Mouse (Mus musculus): Measurements from ENCODE around the gene Dio3.
A peak's percentile ranks its signal among the peaks of the same experiment; 100 is the strongest.

The Dio3 gene

DNA sequence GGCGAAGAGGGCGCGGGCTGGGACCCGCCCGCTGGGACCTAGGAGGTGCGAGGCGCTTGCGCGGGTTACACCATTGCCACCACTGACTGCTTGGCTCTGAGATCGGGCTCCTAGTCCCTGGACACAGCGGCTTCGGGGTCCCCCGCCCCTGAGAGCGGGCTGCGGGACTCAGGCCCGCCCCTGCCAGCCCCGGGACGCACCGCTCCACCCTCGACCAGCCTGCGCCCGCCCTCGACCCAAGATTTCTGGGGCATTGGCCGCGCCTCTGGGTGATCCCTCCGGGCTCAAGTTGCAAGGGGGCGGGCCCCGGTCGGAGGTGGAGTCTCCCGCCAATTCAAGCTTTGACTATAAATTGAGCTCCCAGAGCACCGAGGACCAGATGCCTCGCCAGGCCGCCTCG, at the start of gene Dio3:
Gene Dio3, plus strand, starts transcription at position 216 of the 400 bp plus-strand sequence.
- DNase-seq, result peak; percentile 49

DNA sequence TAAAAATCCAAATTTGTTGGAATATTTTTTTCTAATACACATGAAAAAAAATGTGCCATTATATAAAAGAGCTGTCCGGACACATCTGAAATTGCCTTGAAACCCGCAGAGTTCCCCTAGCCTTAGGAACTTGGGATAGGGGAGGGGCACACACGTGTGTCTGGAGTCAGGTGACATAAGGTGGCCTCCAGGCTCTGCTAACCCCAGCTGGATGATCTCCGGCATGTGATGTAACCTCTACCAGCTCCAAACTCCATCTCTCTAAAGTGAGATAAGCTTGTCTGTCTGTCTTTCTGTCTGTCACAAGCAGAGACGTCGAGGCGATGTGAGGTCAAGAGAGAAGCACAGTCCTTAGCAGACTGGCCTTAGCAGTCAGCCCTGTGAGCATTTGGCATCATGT, 48.6 kb upstream of the Dio3 start:
- no peak for DNase-seq

DNA sequence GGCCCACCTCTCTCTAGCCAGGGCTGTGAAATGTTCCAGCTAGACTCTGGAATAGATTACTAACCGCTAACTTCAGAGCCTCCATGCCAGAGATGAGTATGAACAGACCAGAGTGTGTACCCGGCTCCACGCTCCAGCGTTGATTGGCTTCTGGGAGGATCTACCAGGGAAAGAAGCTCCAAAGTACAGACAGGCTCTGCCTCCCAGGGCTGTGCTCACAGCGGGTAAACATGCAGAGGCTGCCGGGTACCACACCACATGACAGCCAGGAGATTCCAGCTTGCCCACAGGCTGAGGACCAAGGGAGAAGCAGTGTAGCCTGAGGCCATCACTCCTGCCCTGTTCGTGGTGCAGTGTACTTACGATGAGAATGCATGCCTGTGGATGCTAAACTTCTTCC, 48.1 kb upstream of the Dio3 start:
- DNase-seq, result no peak

DNA sequence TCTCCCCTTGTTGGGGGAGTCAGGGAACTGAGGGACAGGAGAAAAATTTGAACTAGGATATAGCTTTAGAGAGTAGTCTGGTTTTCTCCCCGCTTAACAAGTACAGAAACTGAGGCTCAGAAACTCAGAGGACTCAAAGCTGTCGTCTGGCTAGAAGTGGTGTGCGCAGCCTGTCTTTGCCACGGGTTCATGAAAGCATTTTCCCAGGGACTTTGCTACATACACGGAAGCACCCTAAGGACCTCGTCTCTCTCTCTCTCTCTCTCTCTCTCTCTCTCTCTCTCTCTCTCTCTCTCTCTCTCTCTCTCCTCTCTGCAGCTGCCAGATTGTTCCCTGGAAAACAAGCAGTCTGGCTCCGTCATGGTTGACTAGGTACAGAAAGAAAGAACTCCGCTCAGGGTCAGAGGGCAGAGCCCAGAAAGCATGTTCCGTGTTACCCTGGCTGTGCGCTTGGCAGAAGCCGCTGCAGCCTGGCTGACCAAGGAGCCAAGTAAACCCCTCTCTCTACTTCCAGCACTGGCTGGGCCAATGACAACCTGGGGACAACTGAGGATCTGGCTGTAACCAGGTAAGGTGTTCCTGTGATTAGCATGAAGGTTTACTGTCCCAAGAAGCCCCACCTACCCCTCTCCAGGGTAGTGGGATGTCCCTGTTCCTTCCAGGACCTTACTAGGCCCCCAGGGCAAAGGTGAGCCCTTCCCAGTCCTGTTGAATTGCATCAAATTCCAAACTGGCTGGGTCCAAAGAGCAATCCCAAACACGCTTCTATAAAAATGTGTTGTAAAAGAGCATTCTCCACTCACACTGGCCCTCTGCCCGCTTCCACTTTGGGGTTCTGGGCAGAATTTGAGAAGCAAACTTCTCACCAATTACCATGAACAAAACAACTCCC, 46.9 kb upstream of the Dio3 start:
- DNase-seq, result no peak

DNA sequence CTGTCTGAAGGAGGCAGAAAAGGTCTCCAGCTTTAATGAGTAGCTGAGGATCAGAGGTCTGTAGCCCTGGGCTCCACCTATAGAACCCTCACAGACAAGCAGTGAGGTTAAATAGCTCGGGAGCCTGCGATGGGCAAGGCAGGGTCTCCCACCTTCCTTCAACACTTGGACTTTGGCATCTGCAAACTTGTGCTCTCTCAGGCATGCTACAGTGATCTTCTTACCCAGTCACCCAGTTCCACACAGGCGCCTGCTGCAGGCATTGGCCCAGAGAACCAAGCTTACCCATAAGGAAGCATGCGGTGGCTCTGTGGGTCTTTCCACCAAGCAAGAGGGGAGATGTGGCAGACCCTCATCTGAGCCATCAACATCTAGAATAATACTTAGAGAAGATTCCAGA, 43.0 kb upstream of the Dio3 start:
- no peak for DNase-seq

DNA sequence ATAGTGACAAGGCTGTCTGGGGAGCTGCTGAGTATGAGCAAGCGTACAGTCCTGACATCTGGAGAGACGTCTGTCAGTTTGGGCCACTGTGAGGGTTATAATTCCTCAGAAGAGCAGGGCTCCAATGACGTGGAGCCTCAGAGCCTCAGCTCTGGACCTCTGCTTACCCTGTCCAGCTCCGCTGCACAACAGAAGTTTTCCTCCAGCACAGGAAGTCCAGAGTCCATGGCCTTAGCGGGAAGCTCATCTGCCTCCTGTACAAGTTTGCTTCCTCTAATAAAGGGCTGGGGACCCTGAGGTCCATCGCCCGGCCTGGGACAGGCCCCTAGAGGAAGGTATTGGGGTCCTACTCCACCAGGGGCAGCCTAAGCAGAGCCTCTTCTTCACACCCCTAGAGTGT, 41.8 kb upstream of the Dio3 start:
- DNase-seq, result no peak

DNA sequence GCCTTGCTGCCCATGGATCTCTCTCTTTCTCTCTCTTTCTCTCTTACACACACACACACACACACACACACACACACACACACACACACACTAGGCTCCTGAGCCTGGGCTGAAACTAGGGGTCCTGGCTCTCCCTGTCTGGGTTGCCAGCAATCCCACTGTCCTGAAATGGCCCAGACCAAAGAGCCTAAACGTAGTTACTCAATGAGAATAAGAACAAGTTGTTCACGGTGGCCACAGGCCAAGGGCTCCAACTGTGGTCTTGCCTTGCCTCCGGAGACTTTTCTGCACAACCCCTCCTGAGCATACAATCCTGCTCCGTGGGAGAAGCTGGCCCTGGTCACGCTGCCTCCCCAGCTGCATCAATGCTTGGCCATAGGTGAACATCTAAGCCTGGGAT, 39.5 kb upstream of the Dio3 start:
- no peak for DNase-seq

DNA sequence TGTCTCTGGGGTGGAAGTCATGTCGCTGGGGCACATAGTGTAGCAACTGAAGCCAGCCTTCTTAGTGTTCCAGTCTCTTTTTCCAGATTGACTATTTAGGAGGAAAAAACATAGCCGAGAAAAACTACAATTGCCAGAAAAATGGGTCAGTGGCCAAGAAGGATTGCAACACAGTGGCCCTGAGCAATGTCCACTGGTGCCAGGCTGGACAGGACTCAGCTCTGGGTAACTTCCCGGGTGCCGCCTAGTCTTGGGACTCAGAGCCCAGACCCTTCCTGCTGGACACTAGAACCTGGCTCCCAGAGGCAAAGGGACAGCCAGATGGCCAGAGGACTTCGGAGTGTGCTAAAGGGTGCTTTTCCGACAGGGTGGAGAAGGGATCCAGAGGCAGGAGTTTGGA, 34.3 kb upstream of the Dio3 start:
- DNase-seq, result peak; percentile 11

DNA sequence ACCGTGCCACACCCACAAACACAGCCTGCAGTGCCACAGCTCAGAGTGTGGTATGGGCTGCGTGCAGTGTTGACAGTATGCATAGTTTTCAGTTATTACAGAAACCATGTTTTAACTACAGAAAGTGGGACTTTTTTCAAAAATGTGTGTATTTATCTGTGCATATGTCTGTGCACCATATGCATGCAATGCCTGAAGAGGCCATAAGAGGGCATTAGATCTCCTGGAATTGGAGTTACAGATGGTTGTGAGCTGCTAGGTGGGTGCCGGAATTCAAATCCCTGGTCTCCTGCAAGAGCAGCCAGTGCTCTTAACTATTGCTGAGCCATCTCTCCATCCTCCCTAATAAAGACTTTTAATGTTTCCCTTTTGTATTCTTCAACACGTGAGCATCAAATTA, 33.4 kb upstream of the Dio3 start:
- DNase-seq, result no peak

DNA sequence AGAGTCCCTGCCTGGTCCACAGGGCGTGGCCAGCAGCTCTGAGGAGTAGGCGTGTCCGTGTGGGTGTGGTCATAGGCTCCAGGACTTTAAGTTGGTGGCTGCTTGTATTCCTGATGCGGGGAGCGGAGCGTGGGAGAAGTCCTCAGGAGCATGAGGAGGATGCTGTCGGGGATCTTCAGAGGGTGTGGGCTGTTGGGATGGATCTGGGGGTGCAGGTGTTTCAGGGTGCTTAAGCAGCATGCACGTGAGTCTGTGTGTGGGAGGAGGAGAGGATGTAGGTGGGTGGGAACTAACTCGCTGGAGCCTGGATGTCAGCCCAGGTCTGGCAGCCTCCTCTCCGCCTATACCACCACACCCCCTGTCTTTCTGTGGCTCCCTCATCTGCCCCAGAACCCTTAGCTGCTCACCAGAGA, 26.7 kb upstream of the Dio3 start:
- no peak for DNase-seq

DNA sequence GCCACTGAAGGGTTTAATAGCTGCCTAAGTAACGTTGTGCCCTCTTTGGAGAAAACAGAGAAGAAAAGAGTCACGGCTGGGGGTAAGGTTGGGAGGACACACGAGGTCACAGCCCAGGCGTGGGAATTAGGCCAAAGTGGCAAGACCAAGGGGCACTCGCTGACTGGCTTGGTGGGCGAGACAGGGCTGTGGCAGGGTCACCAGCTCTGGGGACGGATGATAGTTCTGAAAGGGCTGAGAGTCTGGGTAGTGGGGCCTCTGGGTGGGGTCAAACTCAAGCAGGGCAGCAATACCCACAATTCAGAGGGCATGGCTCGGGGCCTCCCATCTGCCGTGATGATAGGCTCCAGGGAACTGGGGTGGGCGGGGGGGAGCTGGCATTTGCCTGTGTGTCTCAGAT, 23.1 kb upstream of the Dio3 start:
- DNase-seq, result no peak

DNA sequence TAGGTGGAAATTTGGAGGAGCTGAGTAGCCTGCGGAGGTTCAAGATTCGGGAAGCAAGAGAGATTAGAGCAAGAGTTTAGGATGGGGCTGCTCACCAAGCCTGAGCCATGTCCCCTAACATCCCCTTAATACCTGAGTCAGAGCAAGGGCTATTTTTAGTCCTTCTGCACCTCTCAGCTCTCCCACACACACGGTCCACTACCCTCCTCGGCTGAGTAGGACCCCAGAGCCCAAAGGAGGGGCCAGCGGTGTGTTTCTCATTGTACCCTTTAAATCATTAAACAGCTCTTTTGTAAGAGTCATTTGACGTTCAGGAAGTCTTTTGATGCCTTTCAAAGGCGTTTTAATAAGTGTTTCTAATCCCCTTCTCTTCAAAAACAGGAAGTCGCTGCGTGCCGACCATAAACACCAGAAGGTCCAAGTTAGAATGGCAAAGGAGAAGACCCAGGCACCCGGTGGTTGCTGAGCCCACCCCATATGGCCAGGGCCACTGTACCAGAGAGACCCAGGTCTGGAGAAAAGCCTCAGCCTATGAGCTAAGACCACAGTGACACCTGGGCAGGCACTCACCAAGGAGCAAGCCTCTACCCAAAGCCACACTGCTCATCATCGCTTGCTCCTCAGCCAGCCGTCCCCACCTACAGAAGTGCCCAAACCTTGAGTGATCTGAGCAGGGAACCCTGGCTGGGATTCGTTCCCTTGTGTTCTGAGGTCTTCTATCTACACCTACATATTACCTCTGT, 22.2 kb upstream of the Dio3 start:
- no peak for DNase-seq

DNA sequence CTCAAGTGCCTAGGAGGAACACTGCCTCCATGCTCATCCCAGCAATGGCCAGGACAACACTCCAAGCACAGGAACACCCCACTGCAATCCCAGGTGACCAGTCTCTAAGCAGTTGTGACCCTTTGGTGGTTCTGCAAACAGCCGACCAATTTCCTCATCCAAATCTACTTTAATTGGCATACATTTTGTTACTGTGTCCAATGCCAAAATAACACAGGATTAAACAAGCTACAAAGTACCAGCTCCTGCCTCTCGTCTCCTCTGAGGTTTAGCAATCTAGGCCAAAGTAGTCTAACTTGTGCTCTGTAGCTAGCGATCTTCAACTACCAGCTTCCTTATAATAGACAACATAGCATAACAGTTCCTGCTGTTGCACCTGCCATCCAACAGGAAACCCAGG, 10.6 kb upstream of the Dio3 start:
- no peak for DNase-seq

DNA sequence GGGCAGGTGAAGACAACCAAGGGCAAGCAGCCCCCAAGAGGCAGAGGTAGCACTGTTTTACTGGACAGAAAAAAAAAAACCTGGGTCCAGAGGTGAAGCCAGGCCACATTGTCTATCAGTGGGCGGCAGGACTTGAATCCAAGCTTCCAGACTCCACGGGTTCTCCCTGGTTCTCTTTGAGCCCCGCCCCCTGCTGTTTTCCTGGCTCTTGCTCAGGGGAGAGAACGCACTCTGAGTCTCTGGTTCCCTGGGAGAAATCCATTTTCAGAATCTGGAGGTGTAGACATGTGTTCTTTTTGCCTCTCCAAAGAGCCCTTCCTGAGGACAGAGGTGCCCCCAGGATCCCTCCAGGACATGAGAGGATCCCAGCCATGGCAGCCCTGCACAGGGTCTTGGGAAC, 9.2 kb upstream of the Dio3 start:
- no peak for DNase-seq

DNA sequence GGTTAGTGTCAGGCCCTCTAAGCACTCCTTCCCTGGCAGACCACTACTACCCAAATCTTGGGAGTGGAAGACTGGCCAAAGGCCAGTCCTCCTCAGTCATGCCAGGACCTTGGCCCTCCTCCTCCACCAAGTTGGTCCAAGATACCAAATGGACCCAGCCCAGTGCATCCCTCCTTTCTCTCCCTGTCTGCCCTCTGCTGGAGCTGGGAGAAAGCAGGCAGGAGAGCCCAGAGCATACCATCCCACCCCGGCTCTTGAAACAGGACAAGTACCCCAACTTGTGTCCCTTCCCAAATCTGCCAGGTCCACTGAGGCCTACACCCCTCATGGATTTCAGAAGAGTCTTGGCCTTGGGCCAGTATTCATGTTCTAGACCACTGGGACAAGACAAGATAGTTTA, 2.8 kb upstream of the Dio3 start:
- DNase-seq, result no peak

DNA sequence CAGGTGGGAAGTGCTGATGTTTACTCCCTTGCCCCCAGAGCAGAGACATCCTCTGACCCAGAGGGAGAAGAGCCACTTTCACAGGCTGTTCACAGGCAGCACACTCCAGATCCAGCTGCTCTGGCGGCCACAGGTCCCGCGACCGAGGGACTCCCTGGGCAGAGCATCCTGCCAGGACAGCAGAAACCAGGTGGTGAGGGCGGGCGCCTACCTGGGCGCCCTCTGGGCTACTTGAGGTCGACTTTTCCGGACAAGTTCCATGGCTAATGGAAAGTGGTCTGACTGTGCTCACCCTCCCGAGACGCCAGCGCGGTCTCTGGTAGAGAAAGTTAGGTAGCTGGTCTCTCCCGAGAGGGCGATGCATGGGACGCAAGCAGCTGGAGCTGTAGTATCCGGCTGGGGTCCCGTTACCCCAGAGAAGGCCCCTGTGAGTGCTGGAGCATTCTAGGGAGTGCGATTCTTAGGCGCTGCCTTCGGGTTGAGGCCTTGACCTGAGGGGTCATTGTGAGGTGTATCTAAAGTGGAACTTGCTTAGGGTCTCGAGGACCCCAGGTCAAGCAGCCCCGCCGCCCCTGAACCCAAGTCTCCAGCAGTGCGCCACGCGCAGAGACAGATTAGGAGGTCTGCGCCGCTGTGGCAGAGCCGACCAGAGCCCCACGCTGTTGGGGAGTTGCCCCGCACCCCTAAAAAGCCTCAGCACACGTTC, 1.5 kb upstream of the Dio3 start:
- DNase-seq, result no peak

DNA sequence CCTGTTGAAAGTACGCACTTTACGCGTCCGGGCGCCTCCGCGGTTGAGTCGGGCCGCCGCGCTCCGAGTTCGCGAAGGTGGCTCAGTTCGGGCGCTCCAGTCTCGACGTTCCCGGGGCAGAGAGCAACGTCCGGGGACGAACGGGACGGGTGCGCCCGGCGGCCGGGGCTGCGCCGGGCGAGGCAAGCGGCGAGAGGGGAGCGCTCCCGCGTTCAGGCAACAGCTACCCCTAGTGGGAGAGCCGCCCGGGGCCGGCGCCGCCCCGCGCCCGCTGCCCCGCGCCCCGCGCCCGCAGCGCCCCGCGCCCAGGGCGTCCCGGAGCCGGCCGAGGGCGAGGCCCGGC, 932 bp upstream of the Dio3 start:
- peak; percentile 40 for DNase-seq

DNA sequence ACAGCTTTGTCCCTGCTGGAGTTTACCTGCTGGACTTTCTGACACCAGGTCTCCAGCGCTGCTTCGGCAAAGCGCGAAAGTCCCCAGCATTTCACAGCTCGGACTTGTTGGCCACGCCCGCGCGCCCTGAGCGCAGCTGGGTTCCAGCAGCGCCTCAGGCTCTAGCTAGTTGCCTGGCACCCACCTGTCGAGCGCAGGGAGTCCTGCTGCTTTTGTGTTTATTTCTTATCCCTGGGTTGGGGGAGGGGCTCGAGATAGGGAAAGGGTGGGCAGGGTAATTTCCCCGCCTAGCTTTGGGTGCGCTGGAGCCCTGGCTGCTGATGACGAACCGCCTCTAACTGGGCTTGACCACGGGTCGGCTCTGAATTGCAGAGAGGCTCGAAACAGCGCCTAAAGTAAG, 1.5 kb downstream of the Dio3 start:
- no peak for DNase-seq

DNA sequence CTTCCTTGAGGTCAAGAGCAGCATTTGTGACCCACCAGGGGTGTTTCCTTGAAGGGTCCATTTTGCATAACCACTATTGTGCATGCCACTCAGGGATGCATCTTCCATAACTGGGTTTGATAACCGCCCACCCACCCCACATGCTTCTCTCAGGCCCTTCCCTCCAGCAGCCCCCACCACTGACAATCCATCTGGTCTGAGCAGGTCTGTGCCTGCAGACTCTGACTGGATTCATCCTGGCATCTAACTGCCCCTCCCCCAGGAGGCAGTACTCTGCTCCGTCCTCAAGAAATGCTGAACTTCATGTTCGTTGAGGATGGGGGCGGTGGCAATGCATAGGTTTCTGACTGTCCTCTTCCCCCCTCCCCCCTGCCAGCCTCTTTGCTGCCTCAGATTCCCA, 4.9 kb downstream of the Dio3 start:
- DNase-seq, result no peak

DNA sequence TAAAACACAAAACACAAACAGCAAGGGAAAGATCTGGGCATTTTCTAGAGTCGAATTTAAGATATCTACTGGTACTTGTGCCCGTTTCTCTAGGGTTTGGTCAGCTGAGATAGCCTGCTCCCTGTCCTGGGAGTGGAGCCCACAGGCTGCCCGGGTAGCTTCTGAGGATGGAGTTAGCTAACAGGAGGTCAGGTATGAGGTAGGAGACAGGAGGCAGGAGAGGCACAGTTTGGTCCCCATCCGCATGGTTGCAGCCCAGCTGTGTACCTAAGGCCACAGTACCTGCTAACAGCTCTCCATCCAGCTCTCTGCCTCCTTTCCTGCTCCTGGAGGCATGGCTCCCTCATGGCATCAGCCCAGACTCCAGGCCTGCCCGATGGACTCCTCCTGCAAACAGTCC, 13.9 kb downstream of the Dio3 start:
- no peak for DNase-seq

DNA sequence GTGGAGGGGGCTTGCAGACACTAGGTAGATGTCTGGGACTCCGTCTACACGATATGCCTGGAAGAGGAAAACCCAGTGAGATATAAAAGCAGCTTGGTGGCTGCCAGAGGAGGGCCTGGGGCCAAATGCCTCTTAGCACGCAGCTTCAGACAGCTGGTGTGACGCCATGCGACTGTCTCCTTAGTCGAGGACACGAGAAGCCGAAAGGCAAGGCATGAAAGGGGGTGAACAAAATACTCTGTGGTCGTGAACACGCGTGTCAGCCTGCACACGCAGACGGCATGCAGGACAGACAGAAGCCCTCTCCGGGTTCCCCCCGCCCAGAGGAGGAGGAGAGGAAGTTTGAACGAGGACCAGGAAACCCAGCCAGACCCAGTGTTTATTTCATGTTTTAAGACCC, 16.0 kb downstream of the Dio3 start:
- DNase-seq, result peak; percentile 15

DNA sequence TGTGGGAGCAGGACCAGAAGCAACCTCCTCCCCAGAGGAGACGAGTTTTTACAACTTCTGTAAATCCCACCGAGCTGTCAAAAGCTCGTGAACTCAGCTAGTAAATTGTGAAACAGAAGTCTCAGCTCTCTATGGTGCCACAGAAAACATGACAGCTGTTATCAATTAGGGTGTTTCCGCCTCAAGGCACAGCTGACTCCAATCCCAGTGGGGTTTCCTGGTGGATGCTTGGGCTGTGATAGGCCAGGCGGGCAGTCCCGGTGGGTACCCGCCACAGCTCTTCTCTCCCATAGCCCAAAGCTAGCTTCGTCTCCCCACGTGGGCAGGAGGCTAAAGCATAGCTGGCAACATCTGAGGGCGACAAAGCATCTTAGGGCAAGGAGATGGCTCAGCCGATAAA, 19.8 kb downstream of the Dio3 start:
- DNase-seq, result no peak

DNA sequence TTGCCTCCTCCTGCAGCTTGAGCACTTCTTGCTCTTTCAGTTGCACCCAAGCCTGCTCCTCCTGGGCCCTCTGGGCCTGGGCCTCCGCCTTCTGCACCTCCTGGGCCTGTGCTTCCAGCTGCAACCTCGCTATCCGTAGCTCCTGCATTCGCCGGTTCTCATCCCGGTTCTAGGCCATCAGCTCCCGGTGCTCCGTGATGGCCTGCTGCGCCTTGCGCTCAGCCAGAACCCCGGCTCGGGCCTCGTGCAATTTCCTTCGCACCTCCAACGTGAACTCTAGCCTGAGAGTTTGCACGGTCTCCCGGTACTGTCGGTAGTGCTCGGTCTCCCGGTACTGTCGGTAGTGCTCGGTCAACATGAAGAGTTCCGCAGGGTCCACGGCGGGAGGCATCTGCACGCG, 40.8 kb downstream of the Dio3 start:
- no peak for DNase-seq
